Mouse (Mus musculus): Measurements from ENCODE around the gene Ptgs1.

Ptgs1 gene

DNA sequence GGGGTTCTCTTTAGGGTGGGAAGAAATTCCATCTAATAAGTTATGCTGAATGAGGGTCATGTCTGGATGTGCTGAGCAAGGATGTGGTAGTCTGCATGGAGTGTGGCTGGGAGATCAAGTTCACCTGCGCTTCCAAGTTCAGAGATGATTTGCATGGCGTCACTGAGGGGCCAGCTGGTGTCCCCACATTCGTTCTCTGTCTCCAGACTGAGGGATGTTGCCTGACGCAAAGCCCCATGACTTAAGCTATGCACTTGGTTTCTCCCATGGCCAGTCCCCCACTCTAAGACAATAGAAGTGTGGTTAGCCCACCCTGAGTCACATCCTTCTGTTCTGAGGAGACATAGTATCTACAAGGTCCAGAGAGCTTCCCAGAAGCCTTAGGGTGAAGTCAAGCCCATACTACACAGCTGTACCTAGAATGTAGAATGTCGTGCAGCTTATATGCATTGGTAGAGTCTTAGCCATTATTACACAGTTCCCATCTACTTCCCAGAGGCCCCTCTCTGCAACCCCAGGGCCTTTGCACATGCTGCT is 15.0 kb upstream of the Ptgs1 start:
- DNase-seq (ENCODE audit: low spot score in 2 of 2), result no peak

DNA sequence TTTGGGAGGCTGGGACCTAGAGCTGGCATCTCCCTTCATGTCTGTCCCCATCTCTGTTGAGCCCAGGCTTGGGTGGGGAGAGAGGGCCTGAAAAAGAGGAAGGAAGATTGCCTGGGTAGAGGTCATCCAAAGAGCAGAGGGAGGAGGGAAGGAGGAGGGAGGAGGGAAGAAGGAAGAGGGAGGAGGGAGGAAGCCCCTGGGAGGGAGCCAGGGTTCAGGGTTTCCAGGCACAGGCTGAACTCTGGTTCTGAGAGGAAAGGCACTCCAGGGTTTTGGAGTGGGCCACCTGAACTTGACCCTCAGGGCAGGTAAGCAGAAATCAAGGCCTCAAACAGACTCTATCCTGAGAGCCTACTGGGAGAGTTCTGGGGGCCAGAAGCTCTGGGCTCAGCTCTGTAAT is 13.7 kb upstream of the Ptgs1 start:
- no peak for DNase-seq (ENCODE audit: low spot score in 2 of 2)

- DNase-seq (ENCODE audit: low spot score in 2 of 2), result no peak
Observed at GRCm38 (mm10) chr2:36216953-36217573, 13.2 kb upstream of the Ptgs1 start.

GRCm38 (mm10) chr2:36217692-36218233 is 12.5 kb upstream of the Ptgs1 start:
- DNase-seq (ENCODE audit: low spot score in 2 of 2), result no peak

GRCm38 (mm10) chr2:36220106-36220505 is 10.1 kb upstream of the Ptgs1 start:
- no peak for DNase-seq (ENCODE audit: low spot score in 2 of 2)

- no peak for DNase-seq (ENCODE audit: low spot score in 2 of 2)
Observed at GRCm38 (mm10) chr2:36220891-36221290, 9.3 kb upstream of the Ptgs1 start.

- no peak for DNase-seq (ENCODE audit: low spot score in 2 of 2)
Observed at GRCm38 (mm10) chr2:36222168-36222848, 7.9 kb upstream of the Ptgs1 start.

DNA sequence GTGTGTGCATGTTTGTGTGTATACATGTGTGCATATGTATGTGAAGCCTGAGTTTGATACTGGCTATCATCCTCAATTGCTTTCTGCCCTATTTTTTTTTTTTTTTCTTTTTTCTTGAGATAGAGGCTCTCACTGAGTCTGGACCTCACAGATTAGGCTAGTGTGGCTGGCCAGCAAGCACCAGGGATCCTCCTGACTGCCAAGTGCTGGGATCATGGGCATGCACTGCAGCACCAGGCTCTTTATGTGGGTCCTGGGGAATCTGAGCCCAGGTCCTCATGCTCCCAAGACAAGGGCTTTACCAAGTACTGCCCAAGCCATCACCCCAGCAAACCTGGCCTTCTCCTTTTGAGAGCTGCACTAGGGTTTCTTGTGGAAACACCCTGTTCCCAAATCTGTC is 6.8 kb upstream of the Ptgs1 start:
- no peak for DNase-seq (ENCODE audit: low spot score in 2 of 2)

DNA sequence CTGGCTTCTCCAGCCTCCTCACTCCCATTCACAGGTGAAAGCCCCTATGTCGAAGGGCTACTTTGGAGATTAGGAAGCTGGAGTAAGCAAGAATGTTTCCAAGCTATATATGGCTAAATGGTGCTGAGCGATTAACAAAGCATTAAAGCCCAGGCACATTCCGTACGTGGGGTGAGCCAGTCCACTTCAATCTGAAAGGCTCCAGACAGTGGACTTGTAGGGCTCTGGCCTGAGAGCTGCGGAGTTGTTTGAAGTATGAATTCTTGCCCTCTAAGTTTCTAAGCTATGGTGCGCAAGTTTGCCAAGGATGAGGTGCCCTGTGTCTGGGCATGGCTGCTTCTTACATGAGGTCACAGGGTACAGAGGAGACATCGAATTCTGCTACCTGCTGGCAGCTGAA is 6.1 kb upstream of the Ptgs1 start:
- no peak for DNase-seq (ENCODE audit: low spot score in 2 of 2)

GRCm38 (mm10) chr2:36224599-36224998 is 5.6 kb upstream of the Ptgs1 start:
- no peak for DNase-seq (ENCODE audit: low spot score in 2 of 2)

DNA sequence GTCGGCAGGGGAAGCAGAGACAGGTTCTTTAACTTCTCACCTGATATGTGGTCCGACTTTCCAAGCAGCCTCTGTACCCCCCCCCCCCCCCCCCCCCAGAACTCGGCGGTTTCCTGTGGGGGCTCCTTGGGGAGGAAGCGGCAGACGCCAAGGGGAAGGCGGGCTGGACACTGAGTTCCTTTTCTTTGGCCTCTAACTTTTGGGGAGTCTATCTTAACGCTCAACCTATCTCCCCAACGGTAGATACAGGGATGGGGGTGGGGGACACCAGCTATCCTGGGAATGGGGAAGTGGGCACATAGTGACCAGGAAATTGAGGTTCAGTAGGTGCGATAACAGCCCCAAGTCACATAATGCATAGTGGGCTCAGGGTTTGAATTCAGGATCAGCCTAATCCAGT is 741 bp downstream of the Ptgs1 start:
- DNase-seq (ENCODE audit: low spot score in 2 of 2), result no peak

GRCm38 (mm10) chr2:36234526-36235368 is 4.5 kb downstream of the Ptgs1 start:
- no peak for DNase-seq (ENCODE audit: low spot score in 2 of 2)

DNA sequence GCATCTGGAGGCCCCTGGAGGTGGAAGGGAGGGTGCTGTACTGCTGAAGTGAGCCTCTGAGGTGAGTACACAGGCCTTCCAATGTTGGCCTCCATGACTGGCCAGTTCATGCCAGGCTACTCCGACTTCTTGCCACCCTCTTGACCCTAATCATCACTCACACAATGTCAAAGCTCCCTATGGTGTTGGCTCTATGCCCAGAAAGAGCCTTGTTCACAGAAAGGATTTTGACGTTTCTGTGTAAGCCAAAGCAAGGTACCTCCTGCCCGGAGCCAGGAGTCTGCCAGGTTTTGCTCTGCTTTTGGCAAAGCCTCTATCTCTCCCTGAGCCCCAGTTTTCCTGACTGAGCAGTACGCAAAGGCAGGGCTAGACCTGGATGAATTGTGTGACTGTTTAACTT is 5.7 kb downstream of the Ptgs1 start:
- no peak for DNase-seq (ENCODE audit: low spot score in 2 of 2)

- no peak for DNase-seq (ENCODE audit: low spot score in 2 of 2)
Observed at GRCm38 (mm10) chr2:36236889-36237288, 6.7 kb downstream of the Ptgs1 start.

- DNase-seq (ENCODE audit: low spot score in 2 of 2), result no peak
Observed at GRCm38 (mm10) chr2:36237557-36237956, 7.3 kb downstream of the Ptgs1 start.

DNA sequence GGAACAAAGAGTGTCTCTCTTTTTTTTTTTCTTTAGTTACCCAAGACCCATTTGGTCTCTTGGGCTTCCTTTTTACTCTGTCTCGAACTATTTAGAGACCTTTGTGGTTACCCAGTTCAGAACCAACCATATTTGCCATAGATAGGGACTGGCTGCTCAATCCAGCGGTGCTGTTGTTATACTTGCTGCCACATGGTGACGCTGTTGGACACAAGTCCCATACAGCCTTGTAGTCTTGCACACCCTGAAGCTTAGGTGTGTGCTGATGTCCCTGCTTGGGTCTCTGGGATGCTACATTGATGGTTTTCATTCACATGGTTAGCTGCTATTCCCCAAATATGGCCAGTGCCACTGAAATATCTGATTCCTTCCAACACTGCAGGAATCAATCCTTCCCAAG is 8.2 kb downstream of the Ptgs1 start:
- no peak for DNase-seq (ENCODE audit: low spot score in 2 of 2)

- no peak for DNase-seq (ENCODE audit: low spot score in 2 of 2)
Observed at GRCm38 (mm10) chr2:36238951-36239350, 8.7 kb downstream of the Ptgs1 start.

DNA sequence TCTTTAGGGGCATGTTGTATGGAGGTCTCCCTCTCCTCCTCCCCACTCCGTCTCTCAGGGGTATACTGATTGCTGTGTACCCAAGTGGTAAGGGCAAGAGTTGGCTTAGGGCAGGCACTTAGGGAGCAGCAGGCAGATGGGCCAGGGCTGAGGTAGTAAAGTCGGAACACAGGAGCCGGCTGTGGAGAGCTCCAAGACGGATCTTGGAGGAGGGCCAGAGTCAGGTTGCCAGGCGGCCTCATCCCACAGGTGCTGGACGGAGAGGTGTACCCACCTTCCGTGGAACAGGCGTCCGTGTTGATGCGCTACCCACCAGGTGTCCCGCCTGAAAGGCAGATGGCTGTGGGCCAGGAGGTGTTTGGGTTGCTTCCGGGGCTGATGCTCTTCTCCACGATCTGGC is 12.3 kb downstream of the Ptgs1 start:
- no peak for DNase-seq (ENCODE audit: low spot score in 2 of 2)

DNA sequence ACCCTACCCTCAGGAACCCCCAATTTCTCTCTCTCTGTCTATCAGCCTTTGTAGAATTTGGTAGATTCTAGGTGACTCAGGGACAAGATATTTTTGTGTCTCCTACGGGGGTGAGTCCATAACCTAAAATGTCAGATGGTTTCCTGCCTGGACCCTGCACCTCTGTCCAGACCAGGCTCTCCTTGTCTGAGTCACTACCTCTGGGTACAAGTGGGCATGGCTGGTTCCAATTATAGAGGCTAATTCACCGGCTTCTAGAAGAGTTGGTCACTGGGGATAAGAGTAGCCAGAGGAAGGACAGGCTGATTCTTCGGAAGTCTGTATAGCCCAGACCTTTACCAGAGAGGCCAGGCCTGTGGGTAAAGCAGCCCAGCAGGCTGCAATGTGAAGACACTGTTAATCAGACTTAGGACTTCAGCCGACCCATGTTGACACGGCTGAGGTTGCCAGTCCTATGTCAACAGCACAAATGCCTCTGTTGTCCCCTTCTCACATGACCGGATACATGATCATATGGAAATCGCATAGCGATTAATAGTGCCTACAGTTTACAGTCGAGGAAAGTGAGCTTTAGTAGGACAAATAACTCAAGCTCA is 13.2 kb downstream of the Ptgs1 start:
- no peak for DNase-seq (ENCODE audit: low spot score in 2 of 2)

DNA sequence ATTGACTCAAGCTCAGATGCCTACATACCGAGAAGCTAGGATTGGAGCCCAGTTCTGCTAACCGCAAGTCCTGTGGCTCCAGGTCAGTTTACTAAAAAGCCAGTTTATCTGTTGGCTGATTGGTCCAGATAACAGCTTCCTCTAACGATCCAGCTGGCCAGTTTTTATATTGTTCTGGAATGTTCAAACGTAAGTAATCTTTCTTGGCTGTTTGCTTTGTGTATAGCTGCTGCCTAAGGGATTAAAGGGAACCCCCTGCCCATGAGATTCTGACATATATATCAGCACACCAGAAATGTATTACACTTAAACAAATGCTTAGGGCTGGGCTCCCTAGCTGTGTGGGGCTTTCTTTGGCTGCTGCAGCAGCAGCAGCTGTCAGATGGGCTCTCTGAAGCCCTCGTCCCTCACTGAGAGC is 13.7 kb downstream of the Ptgs1 start:
- no peak for DNase-seq (ENCODE audit: low spot score in 2 of 2)

GRCm38 (mm10) chr2:36244705-36245104 is 14.5 kb downstream of the Ptgs1 start:
- DNase-seq (ENCODE audit: low spot score in 2 of 2), result no peak

DNA sequence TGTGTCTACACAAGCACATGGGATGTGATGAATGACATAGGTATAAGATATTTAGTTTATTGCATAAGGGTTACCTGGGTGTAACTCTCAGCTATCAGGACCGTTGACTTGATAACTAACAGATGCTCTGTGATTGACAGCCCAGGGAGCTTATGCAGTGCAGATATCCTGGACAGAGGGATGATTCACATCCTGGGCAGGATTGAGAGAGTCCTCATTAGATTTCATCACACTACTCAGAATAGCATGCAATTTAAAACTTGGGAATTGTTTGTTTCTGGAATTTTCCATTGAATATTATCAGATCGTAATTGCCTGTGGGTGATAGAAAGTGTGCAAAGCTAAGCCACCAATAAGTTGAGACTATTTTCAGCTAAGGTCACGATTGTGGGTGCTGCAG is 17.7 kb downstream of the Ptgs1 start:
- DNase-seq (ENCODE audit: low spot score in 2 of 2), result no peak

All from spleen, postnatal 4 days (tissue).